Mouse (Mus musculus) gastrocnemius, adult 8-10 months (tissue): ENCODE results near the gene 2610318N02Rik. TPM values are rescaled to one million over a fixed set of nuclear protein-coding genes. Genes with fewer than 3 reads are reported as not detected.
A peak's percentile ranks its signal among the peaks of the same experiment; 100 is the strongest.
"Not testable (repeated sequence)": the region's sequence is repeated elsewhere in the genome, so short reads cannot be mapped to it uniquely, and the experiment has no call there.

ENCODE experiments used
- DNase-seq, 2 experiments: peaks; one replicate each; pipeline ENCODE4 v3.0.0; 2022; ENCODE audit warnings: low spot score in 2 of 2
- total RNA-seq, 4 experiments: library from RNA; stranded (reverse); gene quantifications; 2 replicates each; pipeline ENCODE4 v1.2.4; 2022

The 2610318N02Rik gene
- total RNA-seq = not detected

DNA sequence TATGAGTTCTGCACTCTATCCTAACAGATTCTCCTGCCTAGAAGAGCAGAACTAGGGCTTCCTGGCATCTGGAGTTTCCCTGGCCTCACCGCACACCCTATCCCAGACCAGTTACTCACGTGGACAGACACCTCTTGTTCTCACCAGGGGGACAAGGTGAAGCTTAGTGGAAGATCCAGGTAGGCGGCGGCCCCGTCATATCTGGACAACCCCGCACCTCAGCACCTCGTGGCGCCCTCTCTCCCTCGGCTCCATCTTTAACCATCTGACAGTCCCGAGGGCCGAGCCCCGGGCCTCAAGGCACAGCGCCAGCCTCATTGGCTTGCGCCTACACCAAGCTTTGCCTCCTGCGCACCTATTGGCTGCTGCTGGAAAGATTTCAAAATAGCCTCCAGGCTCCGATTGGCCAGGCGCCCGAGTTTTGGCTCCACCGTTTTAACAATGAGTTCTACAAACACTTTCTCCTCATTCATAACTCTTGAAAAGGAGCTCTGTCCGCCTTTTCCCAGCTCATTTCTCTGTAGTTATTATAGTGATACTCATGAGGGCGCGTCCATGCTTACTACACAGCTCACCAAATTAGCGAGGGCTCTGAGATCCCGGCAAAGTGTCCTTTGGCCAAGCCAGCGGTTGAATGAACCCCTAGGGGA is at the start of gene 2610318N02Rik:
Gene 2610318N02Rik, minus strand, starts transcription at position 297 of the 650 bp plus-strand sequence.
- no peak for DNase-seq

DNA sequence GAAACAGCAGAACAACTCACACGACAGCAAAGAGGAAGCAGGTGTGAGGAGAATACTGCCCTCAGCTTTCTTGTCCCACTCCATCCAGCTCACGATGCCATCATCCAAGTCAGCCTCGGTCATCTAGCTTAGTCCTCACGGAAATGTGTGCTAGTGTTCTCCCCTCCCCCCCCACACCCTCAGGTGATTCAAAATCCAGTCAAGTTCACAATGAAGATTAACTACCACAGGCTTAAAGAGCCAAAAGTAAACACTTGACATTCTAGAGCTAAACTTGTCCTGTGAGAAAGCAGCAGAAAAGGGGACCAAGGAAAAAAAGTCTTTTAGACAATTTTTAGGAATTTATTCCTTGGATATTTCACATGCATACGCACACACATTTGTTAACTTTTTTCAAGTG is 43.1 kb upstream of the 2610318N02Rik start:
- DNase-seq = no peak

DNA sequence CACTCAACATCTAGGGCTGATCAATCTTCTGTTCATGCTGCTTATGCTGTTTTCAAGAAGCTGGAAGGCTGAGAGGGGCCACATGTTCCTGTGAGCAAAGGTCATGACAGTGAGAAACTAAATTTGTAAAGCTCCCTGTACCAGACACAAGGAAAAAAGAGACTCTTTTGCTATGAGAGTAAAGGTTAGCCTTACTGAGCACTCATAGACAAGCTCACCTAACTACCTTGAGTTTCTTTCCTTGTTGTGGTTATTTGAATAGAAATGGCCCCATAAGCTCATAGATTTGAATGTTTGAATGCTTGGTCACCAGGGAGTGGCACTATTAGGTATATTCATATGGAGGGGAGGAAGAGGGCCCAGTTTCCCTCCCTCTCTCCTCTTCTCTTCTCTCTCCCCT is 42.2 kb upstream of the 2610318N02Rik start:
- no peak for DNase-seq

DNA sequence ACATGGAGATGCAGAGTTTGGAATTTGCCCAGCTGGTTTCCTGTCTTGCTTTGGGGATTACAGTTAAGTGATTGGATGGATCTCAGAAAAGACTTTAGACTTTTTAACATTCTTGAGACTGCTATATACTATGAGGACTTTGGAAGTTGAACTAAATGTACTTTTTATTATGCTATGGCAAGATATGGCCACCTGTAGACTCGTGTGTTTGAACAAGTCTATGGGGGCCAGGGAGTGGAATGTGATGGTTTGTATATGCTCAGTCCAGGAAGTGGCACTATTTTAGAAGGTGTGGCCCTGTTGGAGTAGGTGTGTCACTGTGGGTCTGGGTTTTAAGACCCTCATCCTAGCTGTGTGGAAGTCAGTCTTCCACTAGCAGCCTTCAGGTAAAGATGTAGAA is 40.5 kb upstream of the 2610318N02Rik start:
- DNase-seq = not testable (repeated sequence)

DNA sequence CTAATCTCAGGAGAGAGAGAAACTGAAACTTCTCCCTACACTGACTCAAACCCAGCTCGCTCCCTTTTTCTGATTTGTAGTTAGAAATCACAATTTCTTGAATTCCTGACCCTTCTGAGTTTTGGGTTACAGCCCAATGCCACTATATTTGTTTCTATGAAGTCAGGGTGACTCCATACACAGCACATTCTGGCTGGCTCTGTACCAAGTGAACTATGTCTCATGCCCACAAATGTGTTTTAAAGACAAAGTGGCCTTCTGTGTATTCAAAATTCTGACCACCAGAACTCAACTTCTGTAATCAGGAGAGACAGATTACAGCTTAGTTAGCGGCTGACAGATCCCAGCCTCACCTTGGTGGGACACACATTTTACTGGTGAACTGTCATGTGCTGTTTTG is 29.4 kb upstream of the 2610318N02Rik start:
- no peak for DNase-seq

DNA sequence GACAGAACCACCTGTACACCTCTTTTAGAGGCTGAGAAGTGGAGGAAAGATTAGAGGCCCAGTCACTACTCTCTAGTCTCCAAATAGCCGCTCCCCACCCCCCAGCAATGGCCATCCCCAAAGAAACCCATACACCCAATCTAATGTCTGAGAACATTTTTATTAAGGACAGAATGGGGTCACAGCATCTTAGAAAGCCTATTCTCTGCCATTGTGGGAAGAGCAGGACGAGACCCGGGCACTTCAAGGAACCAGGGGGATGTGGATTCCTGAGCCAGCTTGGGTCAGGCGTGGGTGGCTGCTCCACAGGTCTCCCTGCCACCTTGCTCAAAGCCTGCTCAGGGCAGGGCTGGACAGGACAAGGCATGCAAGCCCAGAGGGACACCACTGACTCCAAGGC is 26.9 kb upstream of the 2610318N02Rik start:
- DNase-seq = no peak

DNA sequence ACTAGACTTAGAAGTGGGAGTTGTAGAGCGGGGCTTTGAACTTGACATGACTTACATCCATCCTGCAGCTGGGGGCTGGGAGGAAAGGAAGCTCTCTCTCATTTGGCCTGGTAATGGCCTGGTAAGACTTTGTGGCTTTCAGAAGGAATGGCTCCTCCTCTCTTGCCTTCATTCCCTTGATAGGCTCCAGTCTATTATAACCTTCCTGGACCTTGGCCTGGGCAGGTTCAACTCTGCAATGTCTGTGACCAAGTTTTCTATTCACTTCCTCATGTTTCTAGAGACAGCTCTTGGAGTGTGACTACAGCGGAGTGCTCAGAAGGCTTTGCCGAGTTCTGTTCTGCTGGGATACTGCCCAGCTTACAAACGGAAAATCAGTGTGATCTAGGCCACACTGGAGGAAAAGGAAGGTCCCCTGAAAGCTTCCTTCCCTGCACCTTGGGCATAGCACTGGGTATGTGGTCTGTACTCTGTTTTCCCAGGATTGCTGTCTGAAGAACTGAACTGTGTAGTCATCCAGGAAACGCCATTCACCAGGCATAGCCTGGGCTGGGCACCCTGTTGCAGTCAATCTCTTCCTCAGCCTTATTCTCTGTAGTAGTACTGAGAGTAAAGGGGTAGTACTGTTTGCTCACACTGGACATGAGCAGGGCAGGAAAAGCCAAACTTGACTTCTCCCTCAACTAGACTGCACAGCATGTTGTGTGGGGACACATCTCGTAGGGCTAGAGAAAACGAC is 25.7 kb upstream of the 2610318N02Rik start:
- DNase-seq = no peak

DNA sequence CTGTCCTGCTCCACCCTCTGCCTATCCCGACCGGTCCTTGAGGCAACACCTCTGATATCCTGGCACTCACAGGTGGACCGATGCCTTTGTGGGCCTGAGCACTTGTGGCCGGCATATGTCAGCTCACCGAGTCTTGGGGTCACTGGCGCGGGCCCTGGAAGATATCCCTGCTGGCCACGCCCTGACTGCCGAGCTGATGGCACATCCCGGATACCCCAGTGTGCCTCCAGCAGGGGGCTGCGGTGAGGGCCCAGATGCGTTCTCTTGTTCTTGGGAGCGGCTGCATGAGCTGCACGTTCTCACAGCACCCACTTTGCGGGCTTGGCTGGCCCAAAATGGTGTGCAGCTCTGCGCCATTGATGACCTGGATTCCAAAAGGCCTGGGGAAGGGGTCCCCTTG is 23.1 kb upstream of the 2610318N02Rik start:
- no peak for DNase-seq

DNA sequence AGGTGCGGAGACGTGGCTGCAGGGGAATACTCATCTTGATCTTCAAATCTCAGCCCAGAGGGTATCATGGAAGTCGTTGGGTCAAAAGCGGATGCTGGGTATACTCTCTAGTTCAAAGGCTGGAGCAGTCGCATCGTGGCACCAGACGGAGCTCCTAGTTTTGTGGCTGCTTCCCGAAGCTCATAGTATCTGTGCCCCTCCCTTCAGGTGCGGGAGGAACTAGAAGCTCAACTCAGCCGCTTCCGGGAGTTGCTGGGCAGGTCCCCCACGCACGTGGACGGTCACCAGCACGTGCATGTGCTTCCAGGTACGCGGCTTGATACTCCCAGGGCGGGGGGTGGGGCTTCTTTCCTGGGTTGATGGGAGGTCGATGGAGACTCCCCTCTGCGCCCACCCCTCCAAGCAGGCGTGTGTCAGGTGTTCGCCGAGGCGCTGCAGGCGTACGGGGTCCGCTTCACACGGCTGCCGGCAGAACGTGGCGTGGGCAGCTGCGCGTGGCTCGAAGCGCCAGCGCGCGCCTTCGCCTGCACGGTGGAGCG is 22.5 kb upstream of the 2610318N02Rik start:
- DNase-seq = no peak

DNA sequence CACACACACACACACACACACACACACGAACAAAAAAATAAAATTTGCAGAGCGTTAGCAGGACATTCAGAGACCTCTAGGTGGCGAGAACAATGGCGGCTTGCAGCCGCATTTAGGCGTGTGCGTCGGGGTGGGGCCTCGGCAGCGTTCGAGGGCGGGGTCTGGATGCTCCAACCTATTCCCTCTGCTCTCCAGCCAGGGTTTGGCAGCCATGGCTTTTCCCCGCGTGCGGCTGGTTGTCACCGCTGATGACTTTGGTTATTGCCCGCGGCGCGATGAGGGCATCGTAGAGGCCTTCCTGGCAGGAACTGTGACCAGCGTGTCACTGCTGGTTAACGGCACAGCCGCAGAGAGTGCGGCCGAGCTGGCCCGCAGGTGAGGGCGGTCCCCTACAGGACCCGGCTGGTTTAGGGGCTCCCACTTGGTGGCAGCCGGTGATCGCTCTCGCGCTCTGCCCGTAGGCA is 21.8 kb upstream of the 2610318N02Rik start, which contains the start of gene Ccdc116:
Gene Ccdc116, minus strand, starts transcription at position 458 of the 464 bp plus-strand sequence.
- peak; percentile 23 to 58 for DNase-seq

DNA sequence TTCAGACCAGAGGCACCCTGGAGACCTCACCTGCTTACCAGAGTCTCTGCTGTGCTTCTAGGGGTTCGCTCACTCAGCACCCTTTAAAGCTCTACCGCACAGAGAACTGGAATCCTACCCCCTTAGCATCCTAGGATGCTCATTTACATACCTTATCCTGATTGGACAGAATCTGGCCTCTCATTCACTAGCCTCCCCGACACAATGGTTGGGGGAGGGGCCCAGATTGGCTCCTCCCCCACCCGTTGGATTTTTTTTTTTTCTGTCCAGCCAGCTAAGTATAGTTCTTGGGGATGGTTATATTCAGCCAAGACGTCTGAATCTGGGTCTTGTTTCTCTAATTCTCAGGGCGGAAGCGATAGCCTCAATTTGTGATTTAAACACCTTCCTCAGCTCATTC is 19.4 kb upstream of the 2610318N02Rik start, which contains the start of gene Ydjc:
Gene Ydjc, plus strand, starts transcription at position 283 of the 400 bp plus-strand sequence.
- DNase-seq = no peak

DNA sequence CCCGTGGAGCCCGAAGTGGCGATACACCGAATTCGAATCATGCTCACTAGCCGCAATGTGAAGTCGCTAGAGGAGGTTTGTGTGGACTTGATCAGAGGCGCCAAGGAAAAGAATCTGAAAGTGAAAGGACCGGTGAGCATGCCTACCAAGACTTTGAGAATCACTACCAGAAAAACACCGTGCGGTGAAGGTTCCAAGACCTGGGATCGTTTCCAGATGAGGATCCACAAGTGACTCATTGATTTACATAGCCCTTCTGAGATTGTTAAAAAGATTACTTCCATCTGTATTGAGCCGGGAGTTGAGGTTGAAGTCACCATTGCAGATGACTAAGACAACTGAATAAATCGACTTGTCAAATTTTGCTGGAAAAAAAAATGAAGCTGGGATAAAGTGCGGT is 12.4 kb upstream of the 2610318N02Rik start:
- no peak for DNase-seq

DNA sequence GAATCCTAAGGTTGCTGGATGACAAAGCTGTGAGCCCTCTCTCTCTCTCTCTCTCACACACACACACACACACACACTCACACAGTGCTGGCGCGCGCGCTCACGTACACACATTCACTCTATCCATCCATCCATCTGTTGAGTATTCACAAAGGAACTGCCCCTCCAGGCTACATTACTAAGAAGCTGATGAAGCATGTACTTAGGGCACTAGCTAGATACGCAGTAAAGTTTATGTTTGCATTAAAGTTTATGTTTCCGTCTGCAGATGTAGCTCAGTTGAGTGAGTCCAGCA is 7.9 kb upstream of the 2610318N02Rik start:
- no peak for DNase-seq

DNA sequence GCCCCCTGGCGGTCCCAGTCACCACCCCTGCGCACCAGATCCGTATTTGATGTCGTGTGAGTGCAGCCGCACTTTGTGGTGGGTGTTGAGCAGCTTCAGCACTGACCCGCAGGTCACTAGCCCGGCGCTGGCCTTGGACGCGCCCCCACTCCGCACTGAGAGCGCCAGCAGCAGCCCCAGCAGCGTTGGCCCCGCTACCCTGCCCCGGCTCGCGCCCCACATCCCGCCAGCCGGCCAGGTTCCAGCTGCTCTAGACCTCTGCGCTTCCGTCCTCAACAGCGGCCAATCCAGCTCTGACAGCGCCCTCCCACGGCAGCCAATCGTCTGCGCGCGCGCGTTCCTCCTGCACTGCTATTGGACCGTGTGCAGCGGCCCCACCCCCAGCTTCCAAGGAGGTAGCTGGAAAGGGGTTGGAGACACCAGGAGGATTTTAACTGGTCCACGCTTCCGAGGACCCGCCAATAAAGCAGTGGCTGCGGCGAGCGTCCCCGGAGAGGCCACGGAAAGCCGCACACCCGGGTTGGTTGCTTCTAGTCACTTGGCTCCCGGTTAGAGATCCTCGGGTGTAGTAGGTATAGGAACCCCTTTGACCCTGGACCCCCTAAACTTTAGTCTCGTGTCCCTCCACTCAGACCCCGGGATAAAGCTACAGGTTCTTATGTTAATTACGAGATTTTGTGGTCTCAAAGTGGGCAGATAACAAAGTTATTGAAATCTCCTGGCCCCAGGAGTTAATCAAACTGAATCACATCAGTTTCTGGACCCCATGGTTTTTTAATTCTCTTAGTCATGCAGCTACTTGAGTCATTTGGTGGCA is 7.3 kb upstream of the 2610318N02Rik start, which contains the start of gene Sdf2l1:
Gene Sdf2l1, minus strand, starts transcription at position 295 of the 817 bp plus-strand sequence.
- peak; percentile 96 for DNase-seq

DNA sequence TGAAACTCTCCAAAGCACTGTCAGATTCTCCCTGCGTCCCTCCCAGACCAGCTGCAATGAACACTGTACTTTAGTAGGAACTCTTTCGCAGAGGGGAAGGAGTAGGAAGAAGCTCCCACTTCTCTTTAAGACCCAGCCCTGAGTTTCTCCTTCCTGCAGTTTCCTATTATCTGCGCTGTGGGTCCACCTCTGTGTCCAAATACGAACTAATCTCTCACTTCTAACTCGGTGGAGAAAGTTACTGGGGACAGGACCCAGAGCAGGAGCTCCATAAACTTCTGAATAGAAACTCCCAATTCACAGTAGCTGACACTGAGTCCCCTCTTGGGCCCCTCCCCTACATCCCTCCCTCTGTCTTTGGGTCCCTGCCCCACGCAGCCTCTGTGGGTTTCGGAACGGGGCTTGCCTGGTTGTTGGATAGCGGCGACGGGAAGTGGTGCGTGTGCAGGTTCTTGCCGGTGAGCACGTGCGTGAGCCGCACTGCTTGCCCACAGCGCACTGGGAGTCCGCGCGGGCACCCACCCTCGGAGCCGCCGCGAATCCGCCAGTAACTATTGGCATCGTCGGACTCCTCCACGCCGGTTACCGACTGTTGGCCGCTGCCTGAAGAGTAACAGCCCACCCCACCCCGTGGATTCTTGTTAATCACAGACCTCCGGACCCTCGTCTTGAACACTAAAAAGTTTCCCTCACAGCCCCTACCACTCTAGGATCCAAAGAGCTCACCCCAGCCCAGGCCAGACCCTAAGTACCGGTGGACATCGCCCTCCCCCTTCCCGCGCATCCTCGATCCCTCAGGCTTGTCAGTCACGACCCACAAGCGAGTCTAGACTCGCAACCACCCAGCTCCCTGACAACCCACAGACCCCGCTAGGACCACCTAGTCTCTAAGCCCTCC is 6.5 kb upstream of the 2610318N02Rik start:
- DNase-seq = no peak

DNA sequence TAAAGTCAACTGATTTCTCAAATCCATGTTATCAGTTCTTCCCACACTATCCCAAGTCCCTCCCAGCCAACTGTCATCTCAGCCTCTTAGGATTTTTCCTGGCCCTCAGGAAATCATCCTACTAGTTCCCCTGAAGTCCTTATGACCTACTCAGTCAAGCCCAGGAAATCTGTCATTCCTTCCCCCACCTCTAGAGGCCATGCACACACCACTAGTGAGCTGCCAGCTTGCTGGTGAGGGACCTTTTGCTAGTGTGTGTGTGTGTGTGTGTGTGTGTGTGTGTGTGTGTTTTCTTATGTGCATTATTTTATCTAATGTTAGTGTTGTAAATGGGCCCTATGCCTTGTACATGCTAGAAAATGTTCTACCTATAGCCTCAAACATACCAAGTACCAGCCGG is 2.3 kb upstream of the 2610318N02Rik start:
- DNase-seq = no peak

DNA sequence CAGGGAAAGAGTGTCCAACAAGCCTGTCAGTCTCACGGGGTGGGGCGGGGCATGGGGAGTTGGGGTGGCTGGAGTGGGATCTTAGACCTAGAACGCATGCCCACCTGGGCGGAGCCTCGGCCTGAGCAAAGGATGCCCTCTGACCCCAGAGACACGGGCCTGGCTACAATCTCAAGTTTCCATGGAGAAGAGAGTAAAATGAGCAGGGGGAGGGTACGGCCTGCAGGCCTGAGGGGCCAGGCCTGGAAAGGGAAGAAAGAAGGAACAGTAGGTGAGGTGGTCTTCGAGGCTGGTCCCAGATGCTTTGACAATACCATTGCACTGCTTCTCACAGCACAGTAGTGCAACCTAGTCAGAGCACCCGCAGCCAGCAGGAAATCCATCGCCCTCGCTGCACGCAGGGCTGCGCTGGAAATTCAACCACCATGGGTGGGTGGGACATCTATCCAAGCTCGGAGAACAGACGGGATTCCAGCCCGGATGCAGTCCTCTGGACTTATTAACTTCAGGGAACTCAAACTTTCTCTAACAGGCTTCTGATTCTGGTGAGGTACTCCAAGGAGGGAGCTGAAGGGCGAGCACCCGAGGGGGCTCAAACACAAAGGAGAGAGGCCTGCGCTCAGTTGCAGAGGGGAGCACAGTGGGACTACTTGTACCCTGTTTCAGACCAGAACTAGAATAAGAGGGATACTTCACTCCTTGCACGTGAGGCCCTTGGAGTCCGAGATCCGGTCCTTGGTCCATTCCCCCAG is 672 bp downstream of the 2610318N02Rik start:
- no peak for DNase-seq

DNA sequence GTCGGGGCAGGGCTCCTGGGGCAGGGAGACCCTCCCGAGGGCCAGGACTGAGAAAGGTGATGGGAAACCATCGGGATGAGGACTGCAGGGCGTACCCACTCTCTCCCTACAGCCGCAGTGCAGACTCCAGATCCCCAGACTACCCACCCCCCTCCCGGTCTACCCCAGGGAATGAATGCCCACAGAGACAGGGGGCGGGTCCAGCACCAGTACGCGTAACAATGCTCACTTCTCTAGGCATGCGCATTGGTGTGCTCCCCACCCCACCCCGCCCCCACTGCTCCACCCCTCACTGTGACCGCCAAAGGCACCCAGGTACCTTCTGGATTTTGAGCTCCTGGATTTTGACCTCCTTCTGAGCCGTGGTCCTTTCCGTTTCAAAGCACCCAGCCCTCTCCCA is 3.4 kb downstream of the 2610318N02Rik start:
- no peak for DNase-seq

DNA sequence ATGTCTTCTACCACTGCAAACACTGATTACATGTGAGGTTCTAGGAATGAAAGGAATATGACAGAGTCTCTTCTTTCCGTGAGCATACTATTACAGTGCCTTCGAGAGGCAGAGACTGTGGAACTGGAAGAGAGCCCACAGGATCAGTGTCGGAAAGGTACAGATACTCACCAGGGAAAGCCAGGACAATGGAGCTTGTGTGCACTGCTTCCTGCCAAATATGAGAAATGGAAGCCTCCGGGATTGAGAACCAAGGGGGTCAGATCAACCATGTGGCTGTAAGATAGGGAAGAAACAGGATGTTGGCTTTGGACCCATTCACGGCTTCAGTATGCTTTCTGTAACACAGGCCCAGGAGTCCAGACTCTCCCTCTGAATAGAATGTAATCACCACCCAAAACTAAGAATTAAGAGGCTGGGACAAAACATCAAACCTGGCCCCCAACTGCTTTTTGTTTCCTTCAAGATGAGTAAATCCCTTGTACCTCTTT is 7.6 kb downstream of the 2610318N02Rik start:
- DNase-seq = no peak
